Mouse (Mus musculus) intestine, postnatal 0 days (tissue): Measurements from ENCODE around the gene Med6. TPM values are rescaled to one million over a fixed set of nuclear protein-coding genes. Genes with fewer than 3 reads are reported as not detected.

Experiments
- ATAC-seq: fragments of 200-750 bp; cut with Nextera tagmentation; 2 replicates; pipeline ENCODE4 v1.8.0; 2017; ENCODE audit warnings: mild to moderate bottlenecking, moderate TSS enrichment, moderate library complexity
- H3K27ac ChIP-seq: fragments of 300-500 bp; sonication (generic); 2 replicates; pipeline ENCODE4 v1.5.1; 2014; ENCODE audit warnings: mild to moderate bottlenecking, low read depth, low read length, moderate library complexity
- H3K27me3 ChIP-seq: fragments of 300-500 bp; sonication (generic); replicated peaks from 2 replicates; pipeline ENCODE4 v1.6.1; 2014; ENCODE audit warnings: low read length, mixed read lengths; ENCODE audit not compliant: control insufficient read depth, insufficient read depth
- H3K36me3 ChIP-seq: fragments of 300-500 bp; sonication (generic); 2 replicates; pipeline ENCODE4 v1.6.1; 2014; ENCODE audit warnings: mild to moderate bottlenecking, moderate library complexity; ENCODE audit not compliant: control insufficient read depth, insufficient read depth
- H3K4me1 ChIP-seq: fragments of 300-500 bp; sonication (generic); replicated peaks from 2 replicates; pipeline ENCODE4 v1.6.1; 2014; ENCODE audit warnings: antibody characterized with exemption, low read length, mixed read lengths; ENCODE audit not compliant: control insufficient read depth, insufficient read depth
- H3K4me2 ChIP-seq: fragments of 300-500 bp; sonication (generic); replicated peaks from 2 replicates; pipeline ENCODE4 v1.6.1; 2014; ENCODE audit warnings: low read depth, mild to moderate bottlenecking, moderate library complexity
- H3K4me3 ChIP-seq: fragments of 300-500 bp; sonication (generic); 2 replicates; pipeline ENCODE4 v1.5.1; 2014; ENCODE audit warnings: low read depth, low read length
- H3K9ac ChIP-seq: fragments of 300-500 bp; sonication (generic); 2 replicates; pipeline ENCODE4 v1.6.1; 2014; ENCODE audit warnings: mild to moderate bottlenecking, low read depth, low read length
- H3K9me3 ChIP-seq: fragments of 300-500 bp; sonication (generic); 2 replicates; pipeline ENCODE4 v1.6.1; 2016; ENCODE audit warnings: mixed run types; ENCODE audit not compliant: control insufficient read depth
- CTCF ChIP-seq: sonication (generic); IDR thresholded peaks from 2 replicates; pipeline ENCODE4 v1.5.1; 2016; ENCODE audit warnings: low read depth, mild to moderate bottlenecking, control low read depth, antibody characterized with exemption, moderate library complexity
- WGBS: fragments of 180-500 bp; shearing (Covaris S2); extraction: QIAGEN DNeasy Blood & Tissue Kit; methylation state at CpG from one replicate; pipeline ENCODE4 v1.1.7; 2014; 5-methylcytosine and 5-hydroxymethylcytosine counted together
- polyA plus RNA-seq: library from polyadenylated mRNA; unstranded; fragments of >200 nt; fragmentation: Nextera tagmentation; extraction: Ambion mirVana; gene quantifications from 2 replicates; pipeline ENCODE4 v1.2.1, GENCODE M21; 2015

Gene Med6
- polyA plus RNA-seq, 1 experiment from 2014 or later: 39.4 TPM

DNA sequence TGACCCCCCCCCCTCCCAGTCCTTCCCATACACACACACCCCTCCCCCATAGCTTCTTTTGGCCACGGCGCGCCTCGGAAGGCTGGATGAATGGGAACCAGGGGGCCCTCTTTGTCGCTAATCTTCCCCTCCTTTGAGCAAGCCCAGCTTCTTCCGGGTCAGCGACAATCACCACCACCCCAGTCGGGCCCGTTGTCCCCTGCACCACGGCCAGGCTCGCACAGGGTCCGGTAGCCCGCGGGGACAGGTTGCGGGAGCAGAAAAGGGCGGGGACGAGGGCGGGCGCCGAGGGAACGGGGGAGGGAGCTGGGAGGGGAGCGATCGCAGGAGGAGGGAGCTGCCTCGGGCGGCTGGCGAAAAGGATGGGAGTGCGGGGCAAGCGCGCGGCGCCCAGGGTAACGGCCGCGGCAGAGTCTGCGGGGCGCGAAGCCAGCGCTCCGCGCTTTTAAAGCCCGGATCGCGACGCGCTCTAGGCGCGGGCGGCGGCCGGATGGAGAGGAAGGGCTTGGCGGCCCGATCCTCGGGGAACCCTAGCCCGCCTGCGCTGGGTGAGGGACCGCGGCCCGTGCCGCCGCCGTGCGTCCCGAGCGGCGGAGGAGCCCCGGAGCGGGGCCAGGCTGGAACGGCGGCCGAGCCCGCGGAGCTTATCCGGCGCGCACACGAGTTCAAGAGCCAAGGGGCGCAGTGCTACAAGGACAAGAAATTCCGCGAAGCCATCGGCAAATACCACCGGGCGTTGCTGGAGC, 36.3 kb upstream of the Med6 start, which contains the start of gene Ttc9:
Gene Ttc9, plus strand, starts transcription at position 335 of the 746 bp plus-strand sequence.
- Histone ChIP-seq H3K4me1 (no peaks in the 10 kb centered on the region), H3K27me3 (peaks cover 36% of the 10 kb centered on the region), H3K27ac (no peak within 1 kb of the TSS), H3K9me3 (no peaks in the 10 kb centered on the region), H3K4me3 (peak within 1 kb of the TSS; percentile 54), H3K4me2 (peak within 1 kb of the TSS; percentile 95), H3K9ac (peak within 1 kb of the TSS; percentile 48), H3K36me3 (no peaks in the 10 kb centered on the region)
- ATAC-seq: peak; percentile 36; the same call in 1 of the 2 replicates
- TF ChIP-seq CTCF: no peak
- under 1% methylated on average over 54 of the region's 82 CpGs for WGBS

DNA sequence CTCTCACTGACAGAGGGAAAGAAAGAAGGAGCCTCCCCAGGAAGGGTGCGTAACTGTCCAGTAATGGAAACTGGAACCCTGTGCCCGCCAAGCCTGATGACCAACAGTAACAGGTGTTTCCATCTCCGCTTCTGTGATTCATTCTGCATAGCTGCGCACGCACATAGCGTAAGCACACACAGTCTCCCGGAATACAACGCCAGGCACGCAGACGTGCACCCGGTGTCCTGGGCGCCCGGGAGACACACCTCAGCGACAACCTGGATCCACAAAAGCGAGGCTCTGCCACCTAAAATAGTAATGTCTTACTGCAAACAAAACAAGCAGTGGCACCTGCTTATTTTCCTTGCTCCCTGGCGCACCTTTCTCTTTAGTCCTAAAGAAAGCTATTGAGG, 35.7 kb upstream of the Med6 start:
- no peaks in the 10 kb centered on the region for H3K4me1 ChIP-seq
- no peaks in the 10 kb centered on the region for H3K36me3 ChIP-seq
- peaks cover 36% of the 10 kb centered on the region for H3K27me3 ChIP-seq
- 0 out of 2 replicates have a peak, but pooled peaks have one; percentile 43 for ATAC-seq
- 1% methylated on average over 16 of the region's 16 CpGs for WGBS
- H3K9ac ChIP-seq: no peak overlapping the region
- peak overlapping the region; percentile 54 for H3K4me3 ChIP-seq
- H3K4me2 ChIP-seq: peak overlapping the region; percentile 95
- H3K27ac ChIP-seq: no peak overlapping the region
- H3K9me3 ChIP-seq: no peaks in the 10 kb centered on the region
- TF ChIP-seq CTCF: no peak

DNA sequence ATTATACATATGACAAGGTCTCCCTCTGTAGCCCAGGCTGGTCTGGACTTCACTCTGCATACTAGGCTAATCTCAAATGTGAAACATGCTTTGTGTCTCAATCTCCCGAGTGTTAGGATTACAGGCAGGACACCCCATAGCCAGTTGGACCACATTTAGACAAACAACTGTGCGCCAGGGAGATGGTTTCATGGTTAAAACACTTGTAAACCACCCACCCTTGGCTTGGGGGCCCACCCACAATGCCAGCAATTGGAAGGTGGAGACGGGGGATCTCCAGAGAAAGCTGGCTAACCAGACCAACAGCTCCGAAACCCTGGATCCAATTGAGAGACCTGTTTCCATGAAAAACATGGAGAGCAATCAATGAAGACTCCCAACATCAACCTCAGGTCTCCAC, 33.3 kb upstream of the Med6 start:
- TF ChIP-seq CTCF: no peak
- ATAC-seq: no peak
- H3K4me3 ChIP-seq: no peak overlapping the region

DNA sequence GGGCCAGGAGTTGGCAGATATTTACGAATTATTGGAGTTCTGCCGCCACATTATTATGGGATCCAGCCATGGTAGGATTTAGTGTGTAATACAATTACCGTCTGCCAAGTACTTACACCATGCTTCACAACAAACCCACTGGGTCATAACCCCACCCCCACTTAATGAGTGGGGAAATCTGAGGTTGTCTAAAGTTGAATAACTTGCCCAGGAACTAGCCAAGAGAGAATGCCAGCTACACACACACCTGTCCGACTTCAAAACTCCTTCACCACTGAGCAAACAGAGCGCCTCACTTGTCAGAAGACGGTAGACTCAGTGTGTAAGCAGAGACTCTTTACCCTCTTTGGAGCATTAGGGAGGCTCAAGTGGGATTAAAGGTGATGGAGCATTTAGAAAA, 32.6 kb upstream of the Med6 start:
- no peak for TF ChIP-seq CTCF
- H3K4me1 ChIP-seq: no peaks in the 10 kb centered on the region
- no peak overlapping the region for H3K4me3 ChIP-seq
- 65% methylated on average over 6 of the region's 6 CpGs for WGBS
- H3K27ac ChIP-seq: no peak overlapping the region
- H3K27me3 ChIP-seq: peaks cover 30% of the 10 kb centered on the region
- H3K36me3 ChIP-seq: no peaks in the 10 kb centered on the region
- no peak for ATAC-seq
- H3K9ac ChIP-seq: no peak overlapping the region
- H3K4me2 ChIP-seq: no peak overlapping the region
- H3K9me3 ChIP-seq: no peaks in the 10 kb centered on the region

More for the DNA sequence above, 33.3 kb upstream of the Med6 start:
- no peaks in the 10 kb centered on the region for H3K36me3 ChIP-seq
- H3K9ac ChIP-seq: no peak overlapping the region
- no peaks in the 10 kb centered on the region for H3K4me1 ChIP-seq
- H3K27me3 ChIP-seq: peaks cover 33% of the 10 kb centered on the region
- WGBS: 74% methylated on average over 4 of the region's 4 CpGs
- no peak overlapping the region for H3K27ac ChIP-seq
- no peaks in the 10 kb centered on the region for H3K9me3 ChIP-seq
- no peak overlapping the region for H3K4me2 ChIP-seq

DNA sequence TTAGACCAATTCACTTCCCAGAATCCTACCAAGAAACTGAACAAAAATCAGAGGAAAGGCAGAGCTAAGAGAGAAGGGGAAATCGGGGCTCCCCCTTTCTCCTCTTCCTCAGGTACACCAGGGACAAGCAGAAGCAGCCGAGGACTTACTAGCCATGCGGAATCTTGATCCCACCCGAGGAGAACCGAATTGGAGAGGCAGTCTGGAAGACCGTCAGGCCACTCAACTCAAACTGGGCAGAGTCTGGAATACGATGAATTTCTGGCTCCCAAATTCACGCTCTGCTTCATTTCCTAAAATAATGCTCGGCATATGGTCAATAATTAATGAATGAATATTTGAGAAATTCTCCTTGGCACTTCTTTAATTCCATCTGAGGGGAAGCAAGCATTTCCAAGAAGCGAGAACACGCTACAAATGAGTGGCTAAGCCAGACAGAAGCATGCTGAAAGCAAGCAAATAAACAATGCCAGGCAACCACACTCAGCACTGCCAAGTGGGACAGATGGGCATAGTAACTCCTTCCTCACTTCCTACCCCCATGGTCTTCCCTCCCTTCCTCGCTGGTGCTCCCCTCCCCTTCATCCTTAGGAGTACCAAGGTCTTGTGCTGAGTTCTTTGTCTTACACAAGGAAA, 31.5 kb upstream of the Med6 start:
- Histone ChIP-seq H3K4me2 (no peak overlapping the region), H3K27ac (no peak overlapping the region), H3K4me3 (no peak overlapping the region), H3K27me3 (peaks cover 25% of the 10 kb centered on the region), H3K9me3 (no peaks in the 10 kb centered on the region), H3K36me3 (no peaks in the 10 kb centered on the region), H3K9ac (no peak overlapping the region), H3K4me1 (no peaks in the 10 kb centered on the region)
- 76% methylated on average over 12 of the region's 12 CpGs for WGBS
- no peak for ATAC-seq
- no peak for TF ChIP-seq CTCF

DNA sequence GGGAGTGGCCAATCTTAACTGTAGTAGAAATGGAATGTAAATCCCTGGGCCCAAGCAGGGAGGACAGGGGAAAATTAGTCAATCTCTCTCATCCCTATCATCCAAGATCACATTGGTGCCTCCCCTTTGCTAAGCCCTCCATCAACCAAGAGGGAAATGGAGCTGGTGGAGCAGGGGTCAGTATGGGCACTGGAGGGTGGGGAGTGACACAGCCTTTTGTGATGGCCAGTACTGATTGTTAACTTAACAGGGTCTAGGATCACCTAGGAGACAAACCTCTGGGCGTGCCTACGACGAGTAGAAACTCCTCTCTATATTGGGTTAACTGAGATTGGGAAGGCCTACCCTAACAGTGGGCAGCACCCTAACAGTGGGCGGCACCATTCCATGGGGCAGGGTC, 28.6 kb upstream of the Med6 start:
- no peak for ATAC-seq

More for the DNA sequence above, 28.6 kb upstream of the Med6 start:
- Histone ChIP-seq H3K27me3 (0 out of 2 replicates have a peak, but pooled peaks cover 5% of the 10 kb centered on the region), H3K4me3 (no peak overlapping the region), H3K36me3 (no peaks in the 10 kb centered on the region), H3K4me2 (no peak overlapping the region), H3K27ac (no peak overlapping the region), H3K9ac (no peak overlapping the region), H3K4me1 (no peaks in the 10 kb centered on the region), H3K9me3 (no peaks in the 10 kb centered on the region)
- WGBS: 61% methylated on average over 4 of the region's 4 CpGs
- no peak for TF ChIP-seq CTCF
